Mouse (Mus musculus): ENCODE results near the gene Isy1. TPM values are rescaled to one million over a fixed set of nuclear protein-coding genes. Genes with fewer than 3 reads are reported as not detected.
A peak's percentile ranks its signal among the peaks of the same experiment; 100 is the strongest.

The Isy1 gene
- total RNA-seq (2021): 10 to 100 TPM; 28.9 to 33.8 TPM
- long read RNA-seq, experiment 1, full-length matches to known transcripts: 10 of 11 reads
- long read RNA-seq, experiment 1, partial matches to known transcripts: 0 of 11 reads
- long read RNA-seq, experiment 1, other reads (novel, unspliced or antisense): 1 of 11 reads
- long read RNA-seq, experiment 2, full-length matches to known transcripts: 14 of 17 reads
- long read RNA-seq, experiment 2, partial matches to known transcripts: 1 of 17 reads
- long read RNA-seq, experiment 2, other reads (novel, unspliced or antisense): 2 of 17 reads

- DNase-seq (ENCODE audit: low spot score in 2 of 2): peak; percentile 92 to 97
Measured at GRCm38 (mm10) chr6:87838551-87839197, at the start of gene Isy1. Gene Isy1 (minus strand): TSS chr6:87838798.

GRCm38 (mm10) chr6:87887594-87888233, 49.1 kb upstream of the Isy1 start, which contains the start of gene Copg1:
Gene Copg1 (plus strand): TSS chr6:87887814.
- peak; percentile 100 for DNase-seq (ENCODE audit: low spot score in 2 of 2)

- no peak for DNase-seq (ENCODE audit: low spot score in 2 of 2)
Measured at GRCm38 (mm10) chr6:87886721-87887120, 48.1 kb upstream of the Isy1 start.

GRCm38 (mm10) chr6:87882816-87883215, 44.2 kb upstream of the Isy1 start:
- DNase-seq (ENCODE audit: low spot score in 2 of 2): peak; percentile 35 to 53

- no peak for DNase-seq (ENCODE audit: low spot score in 2 of 2)
Measured at GRCm38 (mm10) chr6:87882221-87882620, 43.6 kb upstream of the Isy1 start.

GRCm38 (mm10) chr6:87879628-87880027, 41.0 kb upstream of the Isy1 start:
- no peak for DNase-seq (ENCODE audit: low spot score in 2 of 2)

- no peak for DNase-seq (ENCODE audit: low spot score in 2 of 2)
Measured at GRCm38 (mm10) chr6:87879010-87879409, 40.4 kb upstream of the Isy1 start.

- DNase-seq (ENCODE audit: low spot score in 2 of 2): no peak
Measured at GRCm38 (mm10) chr6:87876068-87876643, 37.6 kb upstream of the Isy1 start.

- no peak for DNase-seq (ENCODE audit: low spot score in 2 of 2)
Measured at GRCm38 (mm10) chr6:87875562-87875961, 37.0 kb upstream of the Isy1 start.

- no peak for DNase-seq (ENCODE audit: low spot score in 2 of 2)
Measured at GRCm38 (mm10) chr6:87875083-87875482, 36.5 kb upstream of the Isy1 start.

- DNase-seq (ENCODE audit: low spot score in 2 of 2): no peak
Measured at GRCm38 (mm10) chr6:87873963-87874362, 35.4 kb upstream of the Isy1 start.

- no peak for DNase-seq (ENCODE audit: low spot score in 2 of 2)
Measured at GRCm38 (mm10) chr6:87873104-87873503, 34.5 kb upstream of the Isy1 start.

- DNase-seq (ENCODE audit: low spot score in 2 of 2): no peak
Measured at GRCm38 (mm10) chr6:87871240-87871639, 32.6 kb upstream of the Isy1 start.

GRCm38 (mm10) chr6:87870440-87870839, 31.8 kb upstream of the Isy1 start:
- no peak for DNase-seq (ENCODE audit: low spot score in 2 of 2)

- no peak for DNase-seq (ENCODE audit: low spot score in 2 of 2)
Measured at GRCm38 (mm10) chr6:87868871-87869506, 30.4 kb upstream of the Isy1 start.

GRCm38 (mm10) chr6:87867256-87867655, 28.7 kb upstream of the Isy1 start:
- DNase-seq (ENCODE audit: low spot score in 2 of 2): no peak

- no peak for DNase-seq (ENCODE audit: low spot score in 2 of 2)
Measured at GRCm38 (mm10) chr6:87866211-87866610, 27.6 kb upstream of the Isy1 start.

GRCm38 (mm10) chr6:87857071-87857470, 18.5 kb upstream of the Isy1 start:
- no peak for DNase-seq (ENCODE audit: low spot score in 2 of 2)

GRCm38 (mm10) chr6:87853446-87853845, 14.8 kb upstream of the Isy1 start:
- no peak for DNase-seq (ENCODE audit: low spot score in 2 of 2)

GRCm38 (mm10) chr6:87851871-87852270, 13.3 kb upstream of the Isy1 start:
- no peak for DNase-seq (ENCODE audit: low spot score in 2 of 2)

- DNase-seq (ENCODE audit: low spot score in 2 of 2): peak; percentile 93 to 97
Measured at GRCm38 (mm10) chr6:87850900-87851614, 12.5 kb upstream of the Isy1 start, which contains the start of gene Cnbp. Gene Cnbp (minus strand): TSS chr6:87851106.

Data from layer of hippocampus, postnatal 14 days (tissue).